Mouse (Mus musculus) C2C12 (cell line): ENCODE results near the gene Syn1.

ENCODE experiments used
- CTCF ChIP-seq: IDR thresholded peaks from one replicate; pipeline ENCODE4 v1.5.1; 2011; ENCODE audit not compliant: control insufficient read depth, insufficient read depth, insufficient read length
- MAX ChIP-seq: IDR thresholded peaks from one replicate; pipeline ENCODE4 v1.6.1; 2011; ENCODE audit warnings: mild to moderate bottlenecking, control low read depth
- MYOG ChIP-seq: IDR thresholded peaks from one replicate; pipeline ENCODE4 v1.6.1; 2011; ENCODE audit not compliant: control insufficient read depth, insufficient read length; ENCODE audit errors: extremely low read depth
- USF1 ChIP-seq: IDR thresholded peaks from one replicate; pipeline ENCODE4 v1.6.1; 2011; ENCODE audit warnings: low read depth, mild to moderate bottlenecking, control low read depth, moderate library complexity

- TF ChIP-seq MYOG (no peak), CTCF (no peak), USF1 (no peak), MAX (no peak)
Observed at GRCm38 (mm10) chrX:20920249-20920843, 458 bp downstream of the Syn1 start.
